Mouse (Mus musculus) erythroblast, adult 5-6 weeks (primary cell): ENCODE data around the gene Ifna13. TPM values are rescaled to one million over a fixed set of nuclear protein-coding genes. Genes with fewer than 3 reads are reported as not detected.
A peak's percentile ranks its signal among the peaks of the same experiment; 100 is the strongest.

ENCODE experiments used
- ATAC-seq: replicated peaks from 2 replicates; pipeline ENCODE4 v1.8.0; 2016; ENCODE audit warnings: moderate number of reproducible peaks, mild to moderate bottlenecking, moderate TSS enrichment, inconsistent platforms; ENCODE audit not compliant: poor library complexity, low FRiP score, severe bottlenecking
- total RNA-seq, 2 experiments: library from RNA; stranded (forward) in 1 of 2; stranded (reverse) in 1 of 2; fragments of 150-400 nt in 1 of 2; fragments of 200-764, 138-1000 nt in 1 of 2; gene quantifications; 2 replicates each; pipeline versions ENCODE4 v1.2.3 to v1.2.4; 2015 to 2017; ENCODE audit warnings: low replicate concordance in 2 of 2

The Ifna13 gene
- total RNA-seq (2015; ENCODE audit: low replicate concordance) (not detected in 2 replicates), total RNA-seq (2017; ENCODE audit: low replicate concordance) (not detected in 2 replicates)

DNA sequence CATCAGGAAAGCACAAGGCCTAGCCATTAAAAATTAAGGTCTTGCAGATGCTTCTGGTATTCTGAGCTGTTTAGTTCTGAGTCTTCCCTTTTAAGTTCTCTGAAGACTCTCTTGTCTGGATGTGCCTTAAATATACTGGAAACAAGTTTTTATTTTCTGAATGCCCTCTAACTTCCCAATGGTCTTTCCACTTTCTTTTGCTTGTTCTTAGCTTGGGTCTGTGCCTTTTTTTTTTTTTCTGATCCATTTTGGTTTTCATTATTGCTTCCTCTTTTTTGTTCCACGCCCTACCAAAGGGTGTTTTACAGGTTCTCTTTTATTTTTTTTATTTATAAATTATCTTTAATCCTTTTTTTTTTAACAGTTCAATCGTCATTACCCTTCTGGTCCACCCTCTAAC is at the start of gene Ifna13:
Gene Ifna13 (minus strand): TSS at position 101 of the 400 bp plus-strand sequence.
- ATAC-seq, result no peak

GRCm38 (mm10) chr4:88693392-88693791 is 49.1 kb upstream of the Ifna13 start:
- no peak for ATAC-seq

DNA sequence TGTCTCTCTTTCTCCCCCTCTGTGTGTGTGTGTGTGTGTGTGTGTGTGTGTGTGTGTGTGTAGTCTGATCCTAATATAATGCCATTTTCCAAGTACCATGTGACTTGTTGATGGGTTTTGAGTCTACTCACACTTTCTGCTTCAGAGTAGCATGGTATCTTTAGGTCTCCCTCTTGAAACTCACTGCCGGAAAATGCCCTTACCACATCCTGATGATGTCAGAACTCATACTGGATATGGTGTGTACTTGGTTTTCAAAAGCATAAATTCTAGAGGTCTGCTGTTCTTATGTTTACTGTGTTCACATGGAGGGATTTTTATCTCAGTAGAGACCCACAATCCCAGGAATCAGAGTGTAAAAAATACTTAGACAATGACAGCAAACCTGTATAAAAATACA is 48.3 kb upstream of the Ifna13 start:
- ATAC-seq, result no peak

DNA sequence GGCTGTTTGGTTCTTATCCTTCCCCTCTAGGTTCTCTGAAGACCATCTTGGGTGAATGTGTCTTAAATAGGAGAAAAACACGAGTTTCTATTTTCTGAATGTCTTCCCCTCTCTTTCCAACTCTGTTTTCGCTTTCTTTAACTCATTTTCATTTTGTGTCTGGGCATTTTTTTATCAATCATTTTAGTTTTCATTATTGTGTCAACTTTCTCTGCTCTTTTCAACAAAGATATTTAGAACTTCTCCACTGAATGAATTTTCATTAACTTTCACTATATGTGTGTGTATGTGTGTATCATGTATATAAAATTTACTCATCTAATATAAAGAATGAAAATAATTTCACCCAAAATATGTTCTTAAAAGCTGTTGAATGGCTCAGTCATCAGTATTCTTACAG is 47.0 kb upstream of the Ifna13 start, which contains the start of gene Ifnab:
Gene Ifnab (minus strand): TSS at position 101 of the 400 bp plus-strand sequence.
- no peak for ATAC-seq

DNA sequence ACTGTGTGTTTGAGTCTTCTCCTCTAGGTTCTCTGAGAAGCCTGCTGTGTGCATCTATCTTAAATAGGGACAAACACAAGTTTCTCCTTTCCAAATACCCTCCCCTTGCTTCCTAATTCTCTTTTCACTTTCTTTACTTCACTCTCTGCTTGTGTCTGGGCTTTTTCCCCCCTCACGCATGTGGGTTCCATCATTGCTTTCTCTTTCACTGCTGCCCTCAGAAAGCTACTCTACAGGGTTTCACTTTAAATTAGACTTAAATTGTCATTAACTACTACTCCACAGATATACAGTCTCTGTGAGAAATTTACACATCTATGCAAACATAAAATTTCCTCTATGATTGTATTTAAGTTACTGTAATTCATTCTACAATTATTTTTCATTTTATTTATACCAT is 39.6 kb upstream of the Ifna13 start, which contains the start of gene Ifna2:
Gene Ifna2 (minus strand): TSS at position 101 of the 400 bp plus-strand sequence.
- no peak for ATAC-seq

DNA sequence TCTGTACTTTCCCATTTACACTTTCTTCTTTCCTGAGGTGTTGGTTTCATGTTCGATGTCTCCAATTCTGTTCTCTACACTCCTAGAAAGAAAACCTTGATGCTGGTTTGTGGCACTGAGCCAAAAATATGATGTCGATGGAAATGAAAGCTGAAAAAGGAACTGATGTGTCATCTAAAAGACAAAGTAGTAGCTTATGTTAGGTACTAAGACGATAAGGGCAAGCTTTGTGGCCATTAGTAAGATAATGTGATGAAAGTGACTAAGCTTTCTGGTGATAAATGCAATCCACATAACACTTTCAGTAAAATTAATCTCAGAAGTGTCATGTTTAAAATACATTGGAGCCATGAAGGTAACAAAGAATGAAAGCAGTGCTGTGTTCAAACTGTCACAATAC is 37.1 kb upstream of the Ifna13 start:
- ATAC-seq, result no peak

DNA sequence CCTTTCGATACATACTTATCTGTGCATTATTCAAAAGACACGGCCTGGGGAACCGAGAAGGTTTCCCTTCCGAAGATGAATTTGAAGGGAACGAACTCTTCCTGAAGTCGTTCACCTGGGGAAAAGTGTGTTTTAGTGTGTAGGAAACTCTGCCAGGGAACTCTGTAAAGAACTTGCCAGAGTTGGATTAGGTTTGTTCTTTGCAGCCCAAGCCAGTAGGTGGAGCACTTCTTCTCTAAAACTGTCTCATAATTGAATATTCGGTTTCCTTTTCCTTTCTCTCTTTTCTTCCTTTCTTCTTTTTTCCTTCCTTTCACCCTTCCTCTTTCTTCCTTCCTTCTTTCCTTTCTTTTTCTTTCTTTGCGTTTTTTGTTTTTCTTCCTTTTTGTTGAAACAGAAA is 36.1 kb upstream of the Ifna13 start:
- ATAC-seq, result no peak

DNA sequence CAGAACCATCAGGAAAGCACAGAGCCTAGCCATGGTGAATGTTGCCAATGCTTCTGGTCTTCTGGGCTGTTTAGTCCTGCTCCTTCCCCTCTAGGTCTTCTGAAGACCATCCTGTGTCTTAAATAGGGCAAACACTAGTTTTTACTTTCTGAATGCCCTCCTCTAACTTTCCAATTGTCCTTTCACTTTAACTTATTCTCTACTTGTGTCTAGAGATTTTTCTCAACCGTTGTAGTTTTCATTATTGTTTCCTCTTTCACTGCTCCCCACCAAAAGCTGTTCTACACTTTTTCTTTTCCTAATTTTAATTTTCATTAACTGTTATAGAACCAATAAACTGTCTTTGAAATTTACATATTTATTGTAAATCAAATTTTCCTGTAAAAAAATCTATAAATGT is 32.6 kb upstream of the Ifna13 start, which contains the start of gene Ifna16:
Gene Ifna16 (minus strand): TSS at position 101 of the 400 bp plus-strand sequence.
- ATAC-seq, result no peak

- ATAC-seq, result no peak
Measured at GRCm38 (mm10) chr4:88655461-88655860, 11.2 kb upstream of the Ifna13 start.

DNA sequence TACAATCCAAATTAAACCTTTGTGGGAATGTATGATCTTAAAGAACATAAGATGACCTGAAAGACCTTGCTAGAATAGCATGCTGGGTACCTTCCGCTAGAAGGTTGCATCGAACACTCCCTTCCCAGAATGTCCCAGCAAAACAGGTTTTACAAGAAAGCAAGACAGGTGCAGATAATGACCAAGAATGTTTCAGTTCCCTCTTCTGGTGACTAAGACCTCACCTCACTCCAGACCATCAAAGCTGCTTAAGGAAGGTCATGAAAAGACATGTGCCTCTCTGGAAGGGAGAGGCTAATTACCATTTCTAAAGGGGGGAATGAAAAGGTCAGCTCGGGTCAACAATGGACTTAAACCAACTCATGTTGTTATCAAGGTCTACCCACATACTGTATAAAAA is 9.4 kb upstream of the Ifna13 start:
- ATAC-seq, result no peak

GRCm38 (mm10) chr4:88642526-88642925 is 1.7 kb downstream of the Ifna13 start:
- no peak for ATAC-seq

GRCm38 (mm10) chr4:88641077-88641831 is 3.0 kb downstream of the Ifna13 start:
- peak; percentile 99 for ATAC-seq

DNA sequence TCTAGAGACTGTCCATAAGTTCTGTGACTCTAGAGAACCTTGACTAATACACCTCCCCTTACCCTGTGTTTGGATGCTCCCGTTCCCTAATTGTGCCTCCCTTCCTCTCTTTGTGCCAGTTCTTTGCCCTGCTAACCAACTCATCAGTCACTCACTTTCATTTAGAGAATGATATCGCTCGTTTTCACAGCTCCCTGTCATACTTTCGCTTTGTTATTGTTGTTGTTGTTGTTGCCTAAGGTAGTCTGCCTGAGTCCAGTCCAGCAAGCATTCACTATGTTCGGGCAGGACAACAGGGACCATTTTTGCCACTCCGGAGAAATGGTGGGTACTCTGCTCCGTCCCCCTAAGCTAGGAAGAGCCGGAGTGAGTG is 3.6 kb downstream of the Ifna13 start:
- 0 out of 2 replicates have a peak, but pooled peaks have one; percentile 30 for ATAC-seq

- ATAC-seq, result no peak
Measured at GRCm38 (mm10) chr4:88634311-88634710, 9.9 kb downstream of the Ifna13 start, which contains the start of gene C87499. TSS of gene C87499 (minus strand) at chr4:88634411.

- no peak for ATAC-seq
Measured at GRCm38 (mm10) chr4:88603276-88603675, 41.0 kb downstream of the Ifna13 start, which contains the start of gene Ifna12. TSS of gene Ifna12 (minus strand) at chr4:88603376.

Other genes with a start within 250 kb of the Ifna13 start
Only the 30 nearest of the 33 such genes appear.
- not detected in 2 replicates for gene Ifnb1, start 121.7 kb downstream of the Ifna13 start, total RNA-seq (2015; ENCODE audit: low replicate concordance)
- not detected in 2 replicates for gene Ifnb1, start 121.7 kb downstream of the Ifna13 start, total RNA-seq (2017; ENCODE audit: low replicate concordance)
- not detected in 2 replicates for gene Ifna15, start 86.2 kb downstream of the Ifna13 start, total RNA-seq (2015; ENCODE audit: low replicate concordance)
- gene Ifna15, start 86.2 kb downstream of the Ifna13 start, total RNA-seq (2017; ENCODE audit: low replicate concordance), result not detected in 2 replicates
- not detected in 2 replicates for gene Ifna14, start 72.7 kb downstream of the Ifna13 start, total RNA-seq (2015; ENCODE audit: low replicate concordance)
- gene Ifna14, start 72.7 kb downstream of the Ifna13 start, total RNA-seq (2017; ENCODE audit: low replicate concordance), result not detected in 2 replicates
- not detected in 2 replicates for gene Ifna9, start 52.1 kb downstream of the Ifna13 start, total RNA-seq (2015; ENCODE audit: low replicate concordance)
- not detected in 2 replicates for gene Ifna9, start 52.1 kb downstream of the Ifna13 start, total RNA-seq (2017; ENCODE audit: low replicate concordance)
- not detected in 2 replicates for gene Ifna12, start 41.1 kb downstream of the Ifna13 start, total RNA-seq (2015; ENCODE audit: low replicate concordance)
- not detected in 2 replicates for gene Ifna12, start 41.1 kb downstream of the Ifna13 start, total RNA-seq (2017; ENCODE audit: low replicate concordance)
- gene C87499, start 10.0 kb downstream of the Ifna13 start, total RNA-seq (2015; ENCODE audit: low replicate concordance), result not detected in 2 replicates
- gene C87499, start 10.0 kb downstream of the Ifna13 start, total RNA-seq (2017; ENCODE audit: low replicate concordance), result not detected in 2 replicates
- gene Ifna16, start 32.5 kb upstream of the Ifna13 start, total RNA-seq (2015; ENCODE audit: low replicate concordance), result not detected in 2 replicates
- gene Ifna16, start 32.5 kb upstream of the Ifna13 start, total RNA-seq (2017; ENCODE audit: low replicate concordance), result not detected in 2 replicates
- not detected in 2 replicates for gene Ifna2, start 39.5 kb upstream of the Ifna13 start, total RNA-seq (2015; ENCODE audit: low replicate concordance)
- not detected in 2 replicates for gene Ifna2, start 39.5 kb upstream of the Ifna13 start, total RNA-seq (2017; ENCODE audit: low replicate concordance)
- gene Ifnab, start 46.9 kb upstream of the Ifna13 start, total RNA-seq (2015; ENCODE audit: low replicate concordance), result not detected in 2 replicates
- not detected in 2 replicates for gene Ifnab, start 46.9 kb upstream of the Ifna13 start, total RNA-seq (2017; ENCODE audit: low replicate concordance)
- not detected in 2 replicates for gene Gm26566, start 77.3 kb upstream of the Ifna13 start, total RNA-seq (2015; ENCODE audit: low replicate concordance)
- gene Gm26566, start 77.3 kb upstream of the Ifna13 start, total RNA-seq (2017; ENCODE audit: low replicate concordance), result not detected in 2 replicates
- gene Klhl9, start 78.0 kb upstream of the Ifna13 start, total RNA-seq (2015; ENCODE audit: low replicate concordance), result 18.6 and 26.3 TPM in 2 replicates
- 24.0 and 29.5 TPM in 2 replicates for gene Klhl9, start 78.0 kb upstream of the Ifna13 start, total RNA-seq (2017; ENCODE audit: low replicate concordance)
- gene Gm13271, start 110.4 kb upstream of the Ifna13 start, total RNA-seq (2015; ENCODE audit: low replicate concordance), result not detected in 2 replicates
- not detected in 2 replicates for gene Gm13271, start 110.4 kb upstream of the Ifna13 start, total RNA-seq (2017; ENCODE audit: low replicate concordance)
- gene Gm13283, start 115.7 kb upstream of the Ifna13 start, total RNA-seq (2015; ENCODE audit: low replicate concordance), result not detected in 2 replicates
- gene Gm13283, start 115.7 kb upstream of the Ifna13 start, total RNA-seq (2017; ENCODE audit: low replicate concordance), result not detected in 2 replicates
- not detected in 2 replicates for gene Gm13290, start 129.4 kb upstream of the Ifna13 start, total RNA-seq (2015; ENCODE audit: low replicate concordance)
- gene Gm13290, start 129.4 kb upstream of the Ifna13 start, total RNA-seq (2017; ENCODE audit: low replicate concordance), result not detected in 2 replicates
- not detected in 2 replicates for gene Gm13289, start 132.5 kb upstream of the Ifna13 start, total RNA-seq (2015; ENCODE audit: low replicate concordance)
- gene Gm13289, start 132.5 kb upstream of the Ifna13 start, total RNA-seq (2017; ENCODE audit: low replicate concordance), result not detected in 2 replicates
- not detected in 2 replicates for gene Gm13272, start 135.4 kb upstream of the Ifna13 start, total RNA-seq (2015; ENCODE audit: low replicate concordance)
- gene Gm13272, start 135.4 kb upstream of the Ifna13 start, total RNA-seq (2017; ENCODE audit: low replicate concordance), result not detected in 2 replicates
- not detected in 2 replicates for gene Ifnz, start 137.7 kb upstream of the Ifna13 start, total RNA-seq (2015; ENCODE audit: low replicate concordance)
- not detected in 2 replicates for gene Ifnz, start 137.7 kb upstream of the Ifna13 start, total RNA-seq (2017; ENCODE audit: low replicate concordance)
- gene Gm13276, start 141.2 kb upstream of the Ifna13 start, total RNA-seq (2015; ENCODE audit: low replicate concordance), result not detected in 2 replicates
- not detected in 2 replicates for gene Gm13276, start 141.2 kb upstream of the Ifna13 start, total RNA-seq (2017; ENCODE audit: low replicate concordance)
- not detected in 2 replicates for gene Gm13277, start 144.2 kb upstream of the Ifna13 start, total RNA-seq (2015; ENCODE audit: low replicate concordance)
- not detected in 2 replicates for gene Gm13277, start 144.2 kb upstream of the Ifna13 start, total RNA-seq (2017; ENCODE audit: low replicate concordance)
- not detected in 2 replicates for gene Gm13278, start 147.1 kb upstream of the Ifna13 start, total RNA-seq (2015; ENCODE audit: low replicate concordance)
- gene Gm13278, start 147.1 kb upstream of the Ifna13 start, total RNA-seq (2017; ENCODE audit: low replicate concordance), result not detected in 2 replicates
- not detected in 2 replicates for gene Gm13275, start 150.0 kb upstream of the Ifna13 start, total RNA-seq (2015; ENCODE audit: low replicate concordance)
- not detected in 2 replicates for gene Gm13275, start 150.0 kb upstream of the Ifna13 start, total RNA-seq (2017; ENCODE audit: low replicate concordance)
- gene Gm13279, start 152.9 kb upstream of the Ifna13 start, total RNA-seq (2015; ENCODE audit: low replicate concordance), result not detected in 2 replicates
- not detected in 2 replicates for gene Gm13279, start 152.9 kb upstream of the Ifna13 start, total RNA-seq (2017; ENCODE audit: low replicate concordance)
- not detected in 2 replicates for gene Gm13285, start 155.2 kb upstream of the Ifna13 start, total RNA-seq (2015; ENCODE audit: low replicate concordance)
- not detected in 2 replicates for gene Gm13285, start 155.2 kb upstream of the Ifna13 start, total RNA-seq (2017; ENCODE audit: low replicate concordance)
- gene Gm13287, start 158.8 kb upstream of the Ifna13 start, total RNA-seq (2015; ENCODE audit: low replicate concordance), result not detected in 2 replicates
- gene Gm13287, start 158.8 kb upstream of the Ifna13 start, total RNA-seq (2017; ENCODE audit: low replicate concordance), result not detected in 2 replicates
- gene Gm13288, start 161.1 kb upstream of the Ifna13 start, total RNA-seq (2015; ENCODE audit: low replicate concordance), result not detected in 2 replicates
- not detected in 2 replicates for gene Gm13288, start 161.1 kb upstream of the Ifna13 start, total RNA-seq (2017; ENCODE audit: low replicate concordance)
- gene Ifna7, start 171.8 kb upstream of the Ifna13 start, total RNA-seq (2015; ENCODE audit: low replicate concordance), result not detected in 2 replicates
- not detected in 2 replicates for gene Ifna7, start 171.8 kb upstream of the Ifna13 start, total RNA-seq (2017; ENCODE audit: low replicate concordance)
- gene Ifna11, start 175.5 kb upstream of the Ifna13 start, total RNA-seq (2015; ENCODE audit: low replicate concordance), result not detected in 2 replicates
- gene Ifna11, start 175.5 kb upstream of the Ifna13 start, total RNA-seq (2017; ENCODE audit: low replicate concordance), result not detected in 2 replicates
- not detected in 2 replicates for gene Ifna6, start 183.0 kb upstream of the Ifna13 start, total RNA-seq (2015; ENCODE audit: low replicate concordance)
- gene Ifna6, start 183.0 kb upstream of the Ifna13 start, total RNA-seq (2017; ENCODE audit: low replicate concordance), result not detected in 2 replicates
- not detected in 2 replicates for gene Ifna5, start 191.1 kb upstream of the Ifna13 start, total RNA-seq (2015; ENCODE audit: low replicate concordance)
- gene Ifna5, start 191.1 kb upstream of the Ifna13 start, total RNA-seq (2017; ENCODE audit: low replicate concordance), result not detected in 2 replicates
- gene Ifna4, start 197.4 kb upstream of the Ifna13 start, total RNA-seq (2015; ENCODE audit: low replicate concordance), result not detected in 2 replicates
- gene Ifna4, start 197.4 kb upstream of the Ifna13 start, total RNA-seq (2017; ENCODE audit: low replicate concordance), result not detected in 2 replicates